Mouse (Mus musculus) MEL (cell line): ENCODE data around the gene Dirc2. TPM values are rescaled to one million over a fixed set of nuclear protein-coding genes. Genes with fewer than 3 reads are reported as not detected.

Experiments
- DNase-seq: peaks from one replicate; pipeline ENCODE4 v3.0.0; 2011; ENCODE audit warnings: low read depth, low spot score
- H3K27ac ChIP-seq: 2 replicates; pipeline ENCODE4 v1.5.1; 2012; ENCODE audit warnings: low read depth, mild to moderate bottlenecking, control low read depth, low read length, moderate library complexity; ENCODE audit not compliant: control insufficient read depth
- H3K27me3 ChIP-seq, 2 experiments: fragments of 150-350 bp in 1 of 2; sonication (generic) in 1 of 2; 2 replicates each; pipeline ENCODE4 v1.6.1; 2012; ENCODE audit warnings: low read length in 2 of 2, mild to moderate bottlenecking in 2 of 2, improper control_type of control experiment in 1 of 2, moderate library complexity in 1 of 2; ENCODE audit not compliant: insufficient read depth in 2 of 2, control insufficient read depth in 1 of 2
- H3K36me3 ChIP-seq, 2 experiments: 2 replicates each; pipeline ENCODE4 v1.6.1; 2012 to 2014; ENCODE audit warnings: low read length in 2 of 2, improper control_type of control experiment in 1 of 2, inconsistent platforms in 1 of 2, mild to moderate bottlenecking in 1 of 2; ENCODE audit not compliant: insufficient read depth in 2 of 2, control insufficient read depth in 1 of 2
- H3K4me1 ChIP-seq, 2 experiments: fragments of 150-350 bp in 1 of 2; sonication (generic) in 1 of 2; 2 replicates each; pipeline ENCODE4 v1.6.1; 2012; ENCODE audit warnings: low read length in 2 of 2, improper control_type of control experiment in 1 of 2, mild to moderate bottlenecking in 1 of 2; ENCODE audit not compliant: insufficient read depth in 2 of 2, control insufficient read depth in 1 of 2
- H3K4me3 ChIP-seq, 2 experiments: fragments of 150-350 bp in 1 of 2; sonication (generic) in 1 of 2; 2 replicates each; pipeline ENCODE4 v1.5.1; 2012; ENCODE audit warnings: low read depth in 2 of 2, low read length in 2 of 2, mild to moderate bottlenecking in 2 of 2, moderate library complexity in 2 of 2, control low read depth in 1 of 2, improper control_type of control experiment in 1 of 2; ENCODE audit not compliant: control insufficient read depth in 1 of 2, insufficient read depth in 1 of 2
- H3K79me2 ChIP-seq: 2 replicates; pipeline ENCODE4 v1.6.1; 2012; ENCODE audit warnings: mild to moderate bottlenecking, low read length, moderate library complexity; ENCODE audit not compliant: control insufficient read depth, poor library complexity, insufficient read depth
- H3K9ac ChIP-seq: 2 replicates; pipeline ENCODE4 v1.6.1; 2012; ENCODE audit warnings: low read depth, mild to moderate bottlenecking, control low read depth, low read length, moderate library complexity; ENCODE audit not compliant: control insufficient read depth, poor library complexity, severe bottlenecking
- H3K9me3 ChIP-seq: fragments of 150-350 bp; sonication (generic); replicated peaks from 2 replicates; pipeline ENCODE4 v1.6.1; 2012; ENCODE audit warnings: mild to moderate bottlenecking, low read length, improper control_type of control experiment, moderate library complexity; ENCODE audit not compliant: insufficient read depth
- BHLHE40 ChIP-seq: IDR thresholded peaks from 2 replicates; pipeline ENCODE4 v1.6.1; 2012; ENCODE audit warnings: low read depth, mild to moderate bottlenecking, inconsistent platforms, low read length, improper control_type of control experiment, borderline replicate concordance
- CHD2 ChIP-seq: IDR thresholded peaks from 2 replicates; pipeline ENCODE4 v1.6.1; 2011; ENCODE audit warnings: low read length, improper control_type of control experiment
- ELF1 ChIP-seq: IDR thresholded peaks from 2 replicates; pipeline ENCODE4 v1.6.1; 2014; ENCODE audit warnings: low read depth, mild to moderate bottlenecking, inconsistent platforms, low read length, improper control_type of control experiment, moderate library complexity
- EP300 ChIP-seq, 2 experiments: IDR thresholded peaks; 2 replicates each; pipeline ENCODE4 v1.6.1; 2011; ENCODE audit warnings: improper control_type of control experiment in 2 of 2, low read length in 2 of 2, low read depth in 1 of 2, mild to moderate bottlenecking in 1 of 2
- GATA1 ChIP-seq: IDR thresholded peaks from 2 replicates; pipeline ENCODE4 v1.6.1; 2011; ENCODE audit warnings: low read depth, low read length, improper control_type of control experiment
- HCFC1 ChIP-seq: IDR thresholded peaks from 2 replicates; pipeline ENCODE4 v1.6.1; 2012; ENCODE audit warnings: low read depth, mild to moderate bottlenecking, inconsistent platforms, low read length, improper control_type of control experiment, moderate library complexity
- JUND ChIP-seq: IDR thresholded peaks from 2 replicates; pipeline ENCODE4 v1.6.1; 2011; ENCODE audit warnings: low read depth, mild to moderate bottlenecking, improper control_type of control experiment, low read length
- MAX ChIP-seq: IDR thresholded peaks from 2 replicates; pipeline ENCODE4 v1.6.1; 2011; ENCODE audit warnings: low read length, improper control_type of control experiment
- MAZ ChIP-seq: IDR thresholded peaks from 2 replicates; pipeline ENCODE4 v1.6.1; 2012; ENCODE audit warnings: low read depth, mild to moderate bottlenecking, inconsistent platforms, low read length, improper control_type of control experiment
- MXI1 ChIP-seq: IDR thresholded peaks from 2 replicates; pipeline ENCODE4 v1.6.1; 2011; ENCODE audit warnings: mild to moderate bottlenecking, low read depth, low read length, improper control_type of control experiment
- MYB ChIP-seq: IDR thresholded peaks from 2 replicates; pipeline ENCODE4 v1.6.1; 2011; ENCODE audit warnings: mild to moderate bottlenecking, low read depth, low read length, improper control_type of control experiment
- NELFE ChIP-seq: IDR thresholded peaks from 2 replicates; pipeline ENCODE4 v1.6.1; 2011; ENCODE audit warnings: low read depth, low read length, improper control_type of control experiment
- POLR2A ChIP-seq, 2 experiments: IDR thresholded peaks; 2 replicates each; pipeline ENCODE4 v1.6.1; 2011 to 2012; ENCODE audit warnings: low read length in 2 of 2, mild to moderate bottlenecking in 2 of 2, control low read depth in 1 of 2, improper control_type of control experiment in 1 of 2, low read depth in 1 of 2, moderate library complexity in 1 of 2; ENCODE audit not compliant: control insufficient read depth in 1 of 2, insufficient read depth in 1 of 2, poor library complexity in 1 of 2
- POLR2AphosphoS5 ChIP-seq: IDR thresholded peaks from 2 replicates; pipeline ENCODE4 v1.6.1; 2012; ENCODE audit warnings: low read depth, borderline replicate concordance, mild to moderate bottlenecking, inconsistent platforms, low read length, moderate library complexity, mixed read lengths
- RAD21 ChIP-seq: IDR thresholded peaks from 2 replicates; pipeline ENCODE4 v1.6.1; 2011; ENCODE audit warnings: mild to moderate bottlenecking, low read depth, low read length, improper control_type of control experiment
- TBP ChIP-seq: IDR thresholded peaks from 2 replicates; pipeline ENCODE4 v1.8.0; 2011; ENCODE audit warnings: low read depth, low read length, improper control_type of control experiment
- TCF12 ChIP-seq: IDR thresholded peaks from 2 replicates; pipeline ENCODE4 v1.6.1; 2014; ENCODE audit warnings: low read depth, mild to moderate bottlenecking, inconsistent platforms, low read length, improper control_type of control experiment, moderate library complexity
- USF2 ChIP-seq, 2 experiments: IDR thresholded peaks; 2 replicates each; pipeline ENCODE4 v1.6.1; 2011 to 2012; ENCODE audit warnings: improper control_type of control experiment in 2 of 2, low read length in 2 of 2, borderline replicate concordance in 1 of 2, inconsistent platforms in 1 of 2, low read depth in 1 of 2, mild to moderate bottlenecking in 1 of 2; ENCODE audit not compliant: insufficient read depth in 1 of 2
- ZC3H11A ChIP-seq: IDR thresholded peaks from 2 replicates; pipeline ENCODE4 v1.6.1; 2012; ENCODE audit warnings: low read depth, mild to moderate bottlenecking, inconsistent platforms, low read length, improper control_type of control experiment
- ZKSCAN1 ChIP-seq: IDR thresholded peaks from 2 replicates; pipeline ENCODE4 v1.6.1; 2012; ENCODE audit warnings: low read depth, mild to moderate bottlenecking, inconsistent platforms, low read length, improper control_type of control experiment, moderate library complexity
- ZMIZ1 ChIP-seq: IDR thresholded peaks from 2 replicates; pipeline ENCODE4 v1.6.1; 2012; ENCODE audit warnings: low read depth, mild to moderate bottlenecking, inconsistent platforms, low read length, improper control_type of control experiment, moderate library complexity
- ZNF384 ChIP-seq: IDR thresholded peaks from 2 replicates; pipeline ENCODE4 v1.6.1; 2012; ENCODE audit warnings: low read depth, mild to moderate bottlenecking, inconsistent platforms, low read length, improper control_type of control experiment
- polyA plus RNA-seq, 2 experiments: library from polyadenylated mRNA; stranded (reverse) in 1 of 2; unstranded in 1 of 2; fragments of >175 nt in 1 of 2; fragments of >200 nt in 1 of 2; gene quantifications; 2 replicates each; pipeline versions ENCODE4 v1.2.1 to v1.2.4; 2012; ENCODE audit warnings: low replicate concordance in 2 of 2, low read depth in 1 of 2; ENCODE audit not compliant: insufficient read length in 2 of 2, insufficient read depth in 1 of 2, missing spikeins in 1 of 2
- total RNA-seq: library from RNA; depleted of rRNA; stranded (reverse); fragments of 300-350 nt; gene quantifications from 2 replicates; pipeline ENCODE4 v1.2.3, GENCODE M21; 2012; rRNA removed

The Dirc2 gene
- total and polyA plus RNA-seq, 3 experiments, result 1.6 to 4.1 TPM; not detected in 1

GRCm38 (mm10) chr16:35652206-35652605, 117.0 kb downstream of the Dirc2 start:
- H3K36me3 ChIP-seq, result no peaks in the 10 kb centered on the region
- no peak for TF ChIP-seq RAD21
- no peak for TF ChIP-seq POLR2A (IDR thresholded peaks at IDR 0.05; ENCODE audit: control insufficient read depth in 1 of 2, insufficient read depth in 1 of 2, low read depth in 1 of 2, low read length in 2 of 2, poor library complexity in 1 of 2)
- TF ChIP-seq MYB, result no peak
- no peak for TF ChIP-seq TBP
- no peak for TF ChIP-seq ZMIZ1
- no peak for TF ChIP-seq NELFE
- TF ChIP-seq BHLHE40, result no peak
- no peaks in the 10 kb centered on the region for H3K9me3 ChIP-seq
- no peaks in the 10 kb centered on the region for H3K79me2 ChIP-seq
- no peak overlapping the region for H3K27ac ChIP-seq
- DNase-seq, result no peak
- no peak overlapping the region for H3K4me3 ChIP-seq
- H3K27me3 ChIP-seq, result no peaks in the 10 kb centered on the region
- H3K9ac ChIP-seq, result no peak overlapping the region
- H3K4me1 ChIP-seq, result no peaks in the 10 kb centered on the region

DNA sequence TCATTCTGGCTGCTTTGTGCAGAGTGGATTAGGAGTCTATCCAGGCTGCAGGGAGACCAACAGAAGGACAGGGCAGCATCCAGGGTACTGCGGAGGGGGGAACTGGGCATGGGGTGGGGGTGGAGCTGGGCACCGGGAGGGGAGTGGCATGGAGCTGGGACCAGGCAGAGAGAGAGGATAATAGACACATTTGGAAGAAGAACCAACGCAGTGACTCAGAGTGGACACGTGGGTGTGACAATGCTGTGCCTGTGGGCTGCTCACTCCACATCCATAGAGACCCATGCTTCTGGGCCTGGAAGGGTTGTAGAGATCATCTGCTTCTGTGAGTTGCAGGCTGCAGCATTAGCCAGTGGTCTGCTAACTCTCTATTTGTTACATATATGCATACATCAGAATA, 120.3 kb downstream of the Dirc2 start:
- H3K79me2 ChIP-seq, result no peaks in the 10 kb centered on the region
- no peak overlapping the region for H3K4me3 ChIP-seq
- no peak overlapping the region for H3K27ac ChIP-seq
- H3K4me1 ChIP-seq, result no peaks in the 10 kb centered on the region
- H3K27me3 ChIP-seq, result no peaks in the 10 kb centered on the region
- TF ChIP-seq MAX, result no peak
- no peak for TF ChIP-seq NELFE
- TF ChIP-seq GATA1, result no peak
- TF ChIP-seq TCF12, result no peak
- TF ChIP-seq POLR2A (IDR thresholded peaks at IDR 0.05; ENCODE audit: control insufficient read depth in 1 of 2, insufficient read depth in 1 of 2, low read depth in 1 of 2, low read length in 2 of 2, poor library complexity in 1 of 2), result no peak
- no peak for TF ChIP-seq USF2 (IDR thresholded peaks at IDR 0.05; ENCODE audit: borderline replicate concordance in 1 of 2, insufficient read depth in 1 of 2, low read depth in 1 of 2, low read length in 2 of 2)
- TF ChIP-seq ZKSCAN1, result no peak
- TF ChIP-seq EP300 (IDR thresholded peaks at IDR 0.05; ENCODE audit: low read depth in 1 of 2, low read length in 2 of 2), result no peak
- TF ChIP-seq CHD2, result no peak
- no peak for TF ChIP-seq ZMIZ1
- no peak for TF ChIP-seq MXI1
- TF ChIP-seq MAZ, result no peak
- TF ChIP-seq RAD21, result no peak
- no peak for TF ChIP-seq HCFC1
- no peak for TF ChIP-seq ELF1
- TF ChIP-seq ZNF384, result no peak
- TF ChIP-seq JUND, result no peak
- no peak for TF ChIP-seq POLR2AphosphoS5
- no peak for TF ChIP-seq ZC3H11A
- no peaks in the 10 kb centered on the region for H3K9me3 ChIP-seq
- no peak for DNase-seq
- no peaks in the 10 kb centered on the region for H3K36me3 ChIP-seq
- no peak overlapping the region for H3K9ac ChIP-seq

Other genes with a start within 250 kb of the Dirc2 start
- not detected in 2 replicates for gene Sema5b, start 228.2 kb downstream of the Dirc2 start, total RNA-seq
- gene Sema5b, start 228.2 kb downstream of the Dirc2 start, polyA plus RNA-seq, result not detected
- gene Hspbap1, start 1.0 kb upstream of the Dirc2 start, total RNA-seq, result 7.2 and 9.6 TPM in 2 replicates
- gene Hspbap1, start 1.0 kb upstream of the Dirc2 start, polyA plus RNA-seq, result 1 to 10 TPM in 1 of 2 experiments, not detected in 1; 9.6 TPM
- 0.98 and 1.2 TPM in 2 replicates for gene Parp14, start 102.2 kb upstream of the Dirc2 start, total RNA-seq
- 1 to 10 TPM in 1 of 2 experiments, not detected in 1; 1.5 TPM for gene Parp14, start 102.2 kb upstream of the Dirc2 start, polyA plus RNA-seq
- gene Parp9, start 169.1 kb upstream of the Dirc2 start, total RNA-seq, result 3.0 and 3.4 TPM in 2 replicates
- 1 to 10 TPM in 1 of 2 experiments, not detected in 1; 5.3 TPM for gene Parp9, start 169.1 kb upstream of the Dirc2 start, polyA plus RNA-seq
- 3.5 and 3.9 TPM in 2 replicates for gene Dtx3l, start 169.8 kb upstream of the Dirc2 start, total RNA-seq
- 1 to 10 TPM in 1 of 2 experiments, not detected in 1; 6.0 TPM for gene Dtx3l, start 169.8 kb upstream of the Dirc2 start, polyA plus RNA-seq
- gene Kpna1, start 209.4 kb upstream of the Dirc2 start, total RNA-seq, result 24.5 and 25.2 TPM in 2 replicates
- gene Kpna1, start 209.4 kb upstream of the Dirc2 start, polyA plus RNA-seq, result 10 to 100 TPM in 1 of 2 experiments, not detected in 1; 34.9 TPM